Mouse (Mus musculus) CH12.LX (cell line): ENCODE results near the gene Spns3. TPM values are rescaled to one million over a fixed set of nuclear protein-coding genes. Genes with fewer than 3 reads are reported as not detected.

Source experiments
- DNase-seq: peaks from one replicate; pipeline ENCODE4 v3.0.0-alpha.2; 2013; ENCODE audit errors: extremely low read depth
- H3K27ac ChIP-seq: 2 replicates; pipeline ENCODE4 v1.5.1; 2012; ENCODE audit warnings: low read depth, mild to moderate bottlenecking, control low read depth, moderate library complexity; ENCODE audit not compliant: insufficient read depth
- H3K27me3 ChIP-seq: replicated peaks from 2 replicates; pipeline ENCODE3; 2012; ENCODE audit warnings: inconsistent platforms
- H3K36me3 ChIP-seq, 2 experiments: replicated peaks in 1 of 2; 2 replicates each; pipeline versions ENCODE3 to v1.6.1; 2012; ENCODE audit warnings: inconsistent platforms in 1 of 2, low read length in 1 of 2, mild to moderate bottlenecking in 1 of 2, mixed read lengths in 1 of 2, moderate library complexity in 1 of 2; ENCODE audit not compliant: control insufficient read depth in 1 of 2, insufficient read depth in 1 of 2
- H3K4me1 ChIP-seq, 2 experiments: 2 replicates each; pipeline ENCODE4 v1.6.1; 2012; ENCODE audit warnings: inconsistent platforms in 1 of 2, moderate library complexity in 1 of 2; ENCODE audit not compliant: insufficient read depth in 2 of 2, control insufficient read depth in 1 of 2
- H3K4me2 ChIP-seq: 2 replicates; pipeline ENCODE4 v1.6.1; 2012; ENCODE audit warnings: low read depth, mild to moderate bottlenecking, control low read depth; ENCODE audit not compliant: poor library complexity, insufficient read depth, severe bottlenecking
- H3K4me3 ChIP-seq, 3 experiments: fragments of 150-350 bp in 1 of 3; sonication (generic) in 1 of 3; replicated peaks in 1 of 3; 2 replicates each; pipeline versions ENCODE3 to v1.5.1; 2011 to 2012; ENCODE audit warnings: low read depth in 2 of 3, low read length in 2 of 3, mild to moderate bottlenecking in 2 of 3, moderate library complexity in 2 of 3, control low read depth in 1 of 3, improper control_type of control experiment in 1 of 3, inconsistent platforms in 1 of 3, mixed read lengths in 1 of 3; ENCODE audit not compliant: poor library complexity in 1 of 3
- H3K79me2 ChIP-seq: replicated peaks from 2 replicates; pipeline ENCODE4 v1.6.1; 2012; ENCODE audit warnings: mild to moderate bottlenecking, moderate library complexity; ENCODE audit not compliant: control insufficient read depth, poor library complexity, insufficient read depth, severe bottlenecking; ENCODE audit errors: extremely low read depth
- H3K9ac ChIP-seq: 2 replicates; pipeline ENCODE4 v1.6.1; 2012; ENCODE audit warnings: low read depth, mild to moderate bottlenecking, control low read depth, moderate library complexity; ENCODE audit not compliant: insufficient read depth
- H3K9me3 ChIP-seq: replicated peaks from 2 replicates; pipeline ENCODE3; 2012; ENCODE audit warnings: low read length, inconsistent platforms, mixed read lengths
- CHD2 ChIP-seq: IDR thresholded peaks from 2 replicates; pipeline ENCODE4 v1.6.1; 2011; ENCODE audit warnings: low read length, improper control_type of control experiment
- E2F4 ChIP-seq: IDR thresholded peaks from 2 replicates; pipeline ENCODE4 v1.6.1; 2011; ENCODE audit warnings: low read depth, low read length, improper control_type of control experiment; ENCODE audit not compliant: insufficient replicate concordance
- ELF1 ChIP-seq: IDR thresholded peaks from 2 replicates; pipeline ENCODE4 v1.6.1; 2014; ENCODE audit warnings: low read depth, mild to moderate bottlenecking, inconsistent platforms, low read length, improper control_type of control experiment
- ETS1 ChIP-seq: conservative IDR thresholded peaks from 2 replicates; pipeline ENCODE4 v1.6.1; 2012; ENCODE audit warnings: low read depth, mild to moderate bottlenecking, inconsistent platforms, low read length, improper control_type of control experiment, moderate library complexity
- HCFC1 ChIP-seq: IDR thresholded peaks from 2 replicates; pipeline ENCODE4 v1.6.1; 2012; ENCODE audit warnings: low read depth, mild to moderate bottlenecking, inconsistent platforms, low read length, improper control_type of control experiment
- JUN ChIP-seq: IDR thresholded peaks from 2 replicates; pipeline ENCODE4 v1.6.1; 2011; ENCODE audit warnings: low read depth, mild to moderate bottlenecking, low read length, improper control_type of control experiment, moderate library complexity; ENCODE audit not compliant: insufficient read depth
- MAFK ChIP-seq: IDR thresholded peaks from 2 replicates; pipeline ENCODE4 v1.6.1; 2011; ENCODE audit warnings: low read length, improper control_type of control experiment; ENCODE audit not compliant: insufficient replicate concordance
- MAX ChIP-seq: IDR thresholded peaks from 2 replicates; pipeline ENCODE4 v1.6.1; 2011; ENCODE audit warnings: low read length, improper control_type of control experiment
- MEF2A ChIP-seq: IDR thresholded peaks from 2 replicates; pipeline ENCODE4 v1.6.1; 2014; ENCODE audit warnings: low read depth, mild to moderate bottlenecking, inconsistent platforms, low read length, improper control_type of control experiment, borderline replicate concordance
- NELFE ChIP-seq: IDR thresholded peaks from 2 replicates; pipeline ENCODE4 v1.6.1; 2011; ENCODE audit warnings: low read depth, low read length, improper control_type of control experiment
- NRF1 ChIP-seq: IDR thresholded peaks from 2 replicates; pipeline ENCODE4 v1.6.1; 2014; ENCODE audit warnings: low read depth, mild to moderate bottlenecking, inconsistent platforms, low read length, improper control_type of control experiment, moderate library complexity
- RAD21 ChIP-seq: IDR thresholded peaks from 2 replicates; pipeline ENCODE4 v1.6.1; 2011; ENCODE audit warnings: low read depth, mild to moderate bottlenecking, low read length, improper control_type of control experiment, moderate library complexity
- RCOR1 ChIP-seq: conservative IDR thresholded peaks from 2 replicates; pipeline ENCODE4 v1.6.1; 2012; ENCODE audit warnings: low read depth, mild to moderate bottlenecking, inconsistent platforms, low read length, improper control_type of control experiment
- SMC3 ChIP-seq: IDR thresholded peaks from 2 replicates; pipeline ENCODE4 v1.6.1; 2011; ENCODE audit warnings: low read depth, low read length, improper control_type of control experiment
- USF2 ChIP-seq: conservative IDR thresholded peaks from 2 replicates; pipeline ENCODE4 v1.6.1; 2011; ENCODE audit warnings: low read depth, low read length, improper control_type of control experiment
- ZC3H11A ChIP-seq: IDR thresholded peaks from 2 replicates; pipeline ENCODE4 v1.6.1; 2012; ENCODE audit warnings: low read depth, mild to moderate bottlenecking, inconsistent platforms, low read length, improper control_type of control experiment
- dilution Hi-C: fragments of 300-500 bp; cut with MboI; formaldehyde crosslinking; loops from 2 replicates; pipeline ENCODE4 v1.14.3; 2020; ENCODE audit warnings: low sequenced_read_pairs; ENCODE audit not compliant: extremely low pct_unique_long_range_greater_than_20kb, extremely low pct_ligation_motif_present
- in situ Hi-C: fragments of 300-500 bp; cut with MboI; formaldehyde crosslinking; loops from 3 replicates; pipeline ENCODE4 v1.14.3; 2019; ENCODE audit warnings: low sequenced_read_pairs, low pct_ligation_motif_present, low pct_unique_long_range_greater_than_20kb, mixed read lengths
- polyA plus RNA-seq: library from polyadenylated mRNA; unstranded; fragments of >175 nt; gene quantifications from 2 replicates; pipeline ENCODE4 v1.2.1, GENCODE M21; 2012; ENCODE audit warnings: low read depth; ENCODE audit not compliant: insufficient read length
- total RNA-seq, 2 experiments: library from RNA; depleted of rRNA; stranded (reverse); fragments of 300-350 nt in 1 of 2; fragments of >200 nt in 1 of 2; gene quantifications; 2 replicates each; pipeline ENCODE4 v1.2.3; 2012 to 2014

Spns3 gene
- total and polyA plus RNA-seq, 3 experiments: 0.21 to 1.8 (median 1.0) TPM

DNA sequence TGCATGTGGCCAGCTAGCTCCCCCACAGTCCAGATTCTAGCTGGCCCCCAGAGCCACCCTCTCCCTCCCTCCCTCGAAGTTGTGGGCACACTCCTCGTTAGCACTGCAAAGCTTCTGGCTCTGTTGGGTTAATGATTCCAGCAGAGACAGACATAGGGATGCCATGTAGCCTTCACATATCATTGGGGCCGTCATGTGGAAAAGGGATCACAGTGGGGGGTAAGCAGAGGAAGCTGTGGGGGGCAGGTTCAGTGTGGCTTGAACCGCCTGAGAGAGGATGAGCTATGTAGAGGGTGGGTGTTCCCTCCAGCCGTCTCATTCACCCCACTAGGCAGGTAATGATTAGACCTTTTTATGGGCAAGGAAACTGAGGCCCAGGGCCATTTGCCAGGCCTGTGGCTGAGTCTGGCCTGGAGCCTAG lies 46.8 kb downstream of the Spns3 start:
- Histone ChIP-seq H3K9ac (no peak overlapping the region), H3K27me3 (peaks cover 15% of the 10 kb centered on the region), H3K4me3 (no peak overlapping the region), H3K4me2 (no peak overlapping the region), H3K36me3 (no peaks in the 10 kb centered on the region), H3K4me1 (peaks cover 0 to 29% of the 10 kb centered on the region in 2 experiments; a peak in 2 of 4 replicates), H3K79me2 (no peaks in the 10 kb centered on the region), H3K9me3 (no peaks in the 10 kb centered on the region), H3K27ac (no peak overlapping the region)
- in situ Hi-C loops (no loop called here), dilution Hi-C loops (no loop called here)
- no peak for TF ChIP-seq ZC3H11A
- no peak for DNase-seq

DNA sequence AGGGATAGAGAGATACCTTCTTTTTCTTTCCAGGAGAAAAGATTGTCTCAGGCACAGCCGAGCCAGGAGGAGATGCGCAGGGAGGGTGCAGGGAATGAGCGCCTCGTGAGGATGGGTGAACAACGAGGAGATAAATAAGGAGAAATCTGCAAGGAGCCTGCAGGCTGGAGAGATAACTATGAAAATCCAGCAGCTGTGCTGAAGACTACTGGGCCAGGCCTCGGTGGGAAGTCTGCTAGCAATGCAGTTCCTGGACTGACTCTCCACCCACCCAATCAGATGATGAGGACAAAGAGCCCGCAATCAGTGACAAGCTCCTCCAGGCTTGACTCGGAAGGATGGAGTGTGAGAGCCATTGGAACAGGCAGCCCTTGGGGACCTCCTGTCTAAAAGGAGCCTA lies 48.1 kb downstream of the Spns3 start:
- in situ Hi-C loops (no loop called here), dilution Hi-C loops (no loop called here)
- Histone ChIP-seq H3K9ac (no peak overlapping the region), H3K27me3 (peaks cover 20% of the 10 kb centered on the region), H3K4me3 (no peak overlapping the region), H3K79me2 (no peaks in the 10 kb centered on the region), H3K9me3 (no peaks in the 10 kb centered on the region)
- no peak for DNase-seq
- TF ChIP-seq ETS1: no peak
- TF ChIP-seq JUN: no peak
- no peak for TF ChIP-seq NELFE
- no peak for TF ChIP-seq MAX
- no peak for TF ChIP-seq CHD2
- no peak for TF ChIP-seq USF2
- no peak for TF ChIP-seq ELF1
- no peak for TF ChIP-seq NRF1
- no peak for TF ChIP-seq MEF2A
- TF ChIP-seq RAD21: no peak
- no peak for TF ChIP-seq HCFC1
- TF ChIP-seq, all 38 proteins: peak for 0
- Histone ChIP-seq H3K36me3 (no peaks in the 10 kb centered on the region), H3K4me1 (peaks cover 0 to 25% of the 10 kb centered on the region in 2 experiments; a peak in 2 of 4 replicates), H3K4me2 (no peak overlapping the region), H3K27ac (no peak overlapping the region)

DNA sequence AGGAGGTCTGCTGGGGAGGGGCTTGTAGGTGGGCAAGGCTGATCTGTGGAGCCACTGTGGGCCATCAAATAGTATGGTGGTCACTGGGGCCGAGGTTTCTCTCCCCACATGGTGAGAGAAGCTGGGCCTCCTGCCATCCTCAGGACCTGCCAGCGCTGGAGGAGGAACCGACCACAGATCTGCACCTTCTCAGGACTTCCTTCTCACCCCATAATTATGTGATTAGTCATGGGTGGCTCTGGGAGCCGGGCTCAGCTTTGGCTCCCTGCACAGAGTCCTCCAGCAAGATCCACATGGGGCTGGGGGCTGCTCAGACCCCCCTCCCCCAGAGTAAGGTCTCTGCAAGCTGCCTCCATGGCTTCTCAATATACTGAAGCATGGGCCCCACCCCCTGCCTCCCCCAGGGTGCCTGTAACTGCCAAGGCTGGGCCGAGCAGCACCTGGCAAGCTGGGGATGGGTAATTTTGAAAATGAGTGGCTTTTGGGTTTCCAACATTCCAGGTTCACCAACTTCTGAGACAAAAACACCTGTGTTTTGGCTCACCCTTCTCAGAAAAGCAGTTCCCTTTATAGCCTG lies 48.8 kb downstream of the Spns3 start:
- no peak overlapping the region for H3K4me3 ChIP-seq
- no peak overlapping the region for H3K27ac ChIP-seq
- peaks cover 0 to 23% of the 10 kb centered on the region in 2 experiments; a peak in 2 of 4 replicates for H3K4me1 ChIP-seq
- dilution Hi-C loops (no loop called here), in situ Hi-C loops (no loop called here)
- no peak overlapping the region for H3K9ac ChIP-seq
- H3K27me3 ChIP-seq: peaks cover 24% of the 10 kb centered on the region
- H3K9me3 ChIP-seq: no peaks in the 10 kb centered on the region
- no peak for DNase-seq
- TF ChIP-seq E2F4 (no peak), SMC3 (no peak), RCOR1 (no peak), MAFK (no peak), CHD2 (no peak), RAD21 (no peak)
- H3K36me3 ChIP-seq: no peaks in the 10 kb centered on the region
- H3K79me2 ChIP-seq: no peaks in the 10 kb centered on the region
- H3K4me2 ChIP-seq: no peak overlapping the region
